Mouse (Mus musculus) right cerebral cortex, postnatal 36 days (tissue): ENCODE measurements around the gene Apon.
A peak's percentile ranks its signal among the peaks of the same experiment; 100 is the strongest.
"Not testable (repeated sequence)": the region's sequence is repeated elsewhere in the genome, so short reads cannot be mapped to it uniquely, and the experiment has no call there.

ENCODE experiments used
- DNase-seq, 2 experiments: peaks; one replicate each; pipeline ENCODE4 v3.0.0; 2022; ENCODE audit warnings: low spot score in 2 of 2, mixed read lengths in 1 of 2

Apon gene

GRCm38 (mm10) chr10:128272819-128273439, 19.0 kb downstream of the Apon start:
- DNase-seq: not testable (repeated sequence)

DNA sequence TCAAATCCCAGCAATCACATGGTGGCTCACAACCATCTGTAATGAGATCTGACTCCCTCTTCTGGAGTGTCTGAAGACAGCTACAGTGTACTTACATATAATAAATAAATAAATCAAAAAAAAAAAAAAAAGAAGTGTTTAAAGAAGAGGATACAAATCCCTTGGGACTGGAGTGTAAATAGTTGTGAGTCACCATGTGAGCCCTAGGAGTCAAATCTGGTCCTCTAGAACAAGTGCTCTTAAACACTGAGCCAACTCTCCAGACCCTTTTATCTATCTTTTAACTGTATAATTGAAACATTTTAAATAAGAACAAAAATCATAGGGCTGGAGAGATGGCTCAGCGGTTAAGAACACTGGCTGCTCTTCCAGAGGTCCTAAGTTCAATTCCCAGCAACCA, 21.5 kb downstream of the Apon start:
- DNase-seq: not testable (repeated sequence)

DNA sequence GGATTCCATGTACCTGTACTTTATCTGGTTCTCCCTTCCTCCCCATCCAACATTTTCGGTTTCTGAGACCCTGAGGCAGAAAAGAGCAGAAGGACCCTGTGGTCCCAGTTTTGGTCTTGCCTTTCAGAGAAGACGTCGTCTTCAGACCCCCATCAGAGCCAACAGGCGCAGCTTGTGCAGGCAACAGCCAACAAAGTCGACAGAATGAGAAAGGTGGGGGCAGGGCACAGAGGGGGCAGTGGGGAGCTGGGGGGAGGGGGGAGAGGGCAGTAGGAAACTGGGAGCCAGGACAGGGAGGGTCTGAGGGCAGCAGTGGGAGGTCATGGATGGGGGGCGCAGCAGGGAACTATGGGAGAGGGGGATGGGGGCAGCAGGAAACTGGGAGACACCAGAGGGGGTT, 24.3 kb downstream of the Apon start:
- DNase-seq: no peak

DNA sequence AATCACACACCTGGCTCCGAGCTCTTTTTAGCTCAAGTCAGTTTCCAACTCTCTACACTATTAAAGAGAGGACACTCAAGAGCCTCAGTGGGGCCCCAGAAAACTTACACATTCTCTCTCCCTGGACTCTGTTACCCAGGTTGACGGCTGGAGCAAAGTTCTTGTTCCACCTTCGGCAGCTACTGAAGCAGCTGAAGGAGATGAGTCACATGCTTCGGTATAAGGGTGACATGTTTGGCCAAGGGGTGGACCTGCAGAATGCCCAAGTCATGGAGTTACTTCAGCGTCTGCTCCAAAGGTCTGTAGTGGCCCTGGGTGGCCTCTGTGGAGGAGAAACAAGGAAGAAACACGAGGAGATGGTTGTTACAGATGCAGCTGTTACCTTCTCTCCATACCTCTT, 27.0 kb downstream of the Apon start:
- DNase-seq: no peak

DNA sequence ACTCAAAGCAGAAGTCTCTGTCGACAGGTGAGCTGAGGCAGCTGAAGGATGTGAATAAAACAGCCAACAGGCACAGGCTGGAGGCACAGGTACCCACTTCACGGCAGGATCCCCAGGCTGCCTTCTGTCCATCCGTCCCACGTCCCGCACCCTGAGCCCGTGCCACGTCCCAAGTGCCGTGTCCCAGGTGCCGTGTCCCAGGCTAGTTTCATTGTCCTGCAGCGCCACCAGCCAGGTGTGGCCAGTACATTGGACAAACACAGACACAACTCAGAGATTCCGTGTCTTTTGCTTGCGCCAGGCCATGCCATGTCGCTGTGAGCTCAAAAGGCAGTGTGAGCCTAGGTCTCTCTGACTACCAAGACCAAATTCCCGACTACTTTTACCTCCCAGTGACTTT, 27.8 kb downstream of the Apon start:
- DNase-seq: no peak

DNA sequence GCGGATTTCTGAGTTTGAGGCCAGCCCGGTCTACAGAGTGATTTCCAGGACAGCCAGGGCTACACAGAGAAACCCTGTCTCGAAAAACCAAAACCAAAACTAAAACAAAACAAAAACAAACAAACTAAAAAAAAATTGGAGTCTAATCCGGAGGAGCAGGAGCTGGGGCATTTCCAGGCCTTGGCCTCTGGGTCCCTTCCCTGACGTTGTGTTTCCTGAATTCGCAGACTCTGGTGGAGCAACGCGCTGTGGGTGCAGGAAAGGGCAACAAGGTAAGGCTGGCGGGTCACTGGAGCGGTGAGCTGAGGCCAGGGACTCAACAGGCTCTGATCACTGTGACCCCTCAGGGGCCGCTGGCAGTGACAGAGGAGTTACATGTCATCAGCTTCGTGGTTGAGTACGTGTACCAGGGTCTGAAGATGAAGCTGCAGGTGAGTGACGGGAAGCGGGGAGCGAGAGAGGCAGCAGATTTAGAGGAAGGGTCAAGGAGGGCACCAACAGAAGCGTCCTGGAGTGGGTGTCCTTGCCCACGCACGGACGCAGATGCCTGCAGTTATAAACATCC, 29.1 kb downstream of the Apon start:
- no peak for DNase-seq

- DNase-seq: peak; percentile 30 to 38
Observed at GRCm38 (mm10) chr10:128283604-128284579, 30.0 kb downstream of the Apon start.

- not testable (repeated sequence) for DNase-seq
Observed at GRCm38 (mm10) chr10:128290594-128290993, 36.7 kb downstream of the Apon start.

- no peak for DNase-seq
Observed at GRCm38 (mm10) chr10:128296370-128297090, 42.6 kb downstream of the Apon start.

- no peak for DNase-seq
Observed at GRCm38 (mm10) chr10:128297221-128297620, 43.3 kb downstream of the Apon start.

DNA sequence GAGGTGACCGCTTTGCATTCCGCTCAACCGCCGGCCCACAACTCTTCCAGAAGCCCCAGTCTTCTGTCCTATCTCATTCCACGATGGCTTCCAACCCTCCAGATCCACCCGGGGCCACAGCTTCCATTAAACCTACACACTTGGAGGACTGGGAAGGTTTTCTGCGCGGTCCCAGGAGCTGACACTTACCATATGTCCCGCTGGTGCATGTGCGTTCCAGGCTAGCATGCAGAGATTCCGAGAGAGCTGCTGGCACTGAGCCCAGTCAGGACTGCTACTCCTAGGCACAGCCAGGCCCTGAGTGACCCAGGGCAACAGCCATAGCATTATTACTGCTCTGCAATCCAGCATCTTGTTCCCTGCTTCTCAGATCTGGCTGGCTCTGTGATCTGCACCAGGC, 43.7 kb downstream of the Apon start:
- no peak for DNase-seq

- no peak for DNase-seq
Observed at GRCm38 (mm10) chr10:128298243-128298642, 44.3 kb downstream of the Apon start.

GRCm38 (mm10) chr10:128298702-128299171, 44.8 kb downstream of the Apon start, which contains the start of gene Il23a:
TSS of gene Il23a (minus strand) at chr10:128298752.
- no peak for DNase-seq

DNA sequence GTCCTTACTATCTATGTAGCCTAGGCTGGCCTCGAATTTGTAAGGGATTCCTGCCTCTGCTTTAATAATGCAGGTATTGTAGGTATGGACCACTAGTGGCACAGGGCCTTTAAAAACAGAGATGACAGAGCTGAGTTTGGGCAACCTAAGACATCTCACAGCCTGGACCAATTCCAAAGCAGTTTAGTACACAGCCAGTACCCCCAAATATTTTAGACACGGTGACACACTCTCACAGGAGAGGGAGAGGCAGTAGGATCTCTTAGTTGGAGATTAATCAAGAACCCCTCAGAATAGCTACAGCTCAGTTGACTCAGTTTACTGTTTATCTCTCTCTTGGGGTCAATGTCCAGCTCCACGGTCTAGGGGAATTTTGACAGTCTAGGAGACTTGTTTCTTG, 48.5 kb downstream of the Apon start:
- no peak for DNase-seq

- peak in 1 of 2 experiments; percentile 28 for DNase-seq
Observed at GRCm38 (mm10) chr10:128302785-128303125, 48.9 kb downstream of the Apon start.

GRCm38 (mm10) chr10:128303126-128304021, 49.5 kb downstream of the Apon start, which contains the start of gene Pan2:
TSS of gene Pan2 (plus strand) at chr10:128303335.
- peak; percentile 100 for DNase-seq
